Mouse (Mus musculus): ENCODE results near the gene Tmem92.
"Not testable (repeated sequence)": the region's sequence is repeated elsewhere in the genome, so short reads cannot be mapped to it uniquely, and the experiment has no call there.

Tmem92 gene

DNA sequence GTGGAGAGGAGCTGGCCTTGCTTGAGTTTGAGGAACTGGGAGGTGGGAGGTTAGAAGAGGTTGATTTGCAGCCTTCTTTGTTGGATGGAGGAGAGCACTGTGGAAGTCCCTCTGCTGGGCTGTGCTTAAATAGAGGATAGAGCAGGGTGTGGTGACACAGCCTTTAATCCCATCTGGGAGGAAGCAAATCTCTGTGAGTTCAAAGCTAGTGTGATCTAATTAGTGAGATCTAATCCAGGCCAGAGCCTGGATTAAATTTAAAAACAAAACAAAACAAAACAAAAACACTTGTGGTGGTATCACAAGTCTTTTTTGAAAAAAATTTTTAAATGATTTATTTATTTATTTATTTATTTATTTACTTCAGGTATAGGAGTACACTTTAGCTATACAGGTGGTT lies at the start of gene Tmem92:
Tmem92 (minus strand) TSS at position 101 of the 400 bp plus-strand sequence.
- DNase-seq = no peak

GRCm38 (mm10) chr11:94828966-94829365 lies 46.5 kb upstream of the Tmem92 start:
- DNase-seq = no peak

DNA sequence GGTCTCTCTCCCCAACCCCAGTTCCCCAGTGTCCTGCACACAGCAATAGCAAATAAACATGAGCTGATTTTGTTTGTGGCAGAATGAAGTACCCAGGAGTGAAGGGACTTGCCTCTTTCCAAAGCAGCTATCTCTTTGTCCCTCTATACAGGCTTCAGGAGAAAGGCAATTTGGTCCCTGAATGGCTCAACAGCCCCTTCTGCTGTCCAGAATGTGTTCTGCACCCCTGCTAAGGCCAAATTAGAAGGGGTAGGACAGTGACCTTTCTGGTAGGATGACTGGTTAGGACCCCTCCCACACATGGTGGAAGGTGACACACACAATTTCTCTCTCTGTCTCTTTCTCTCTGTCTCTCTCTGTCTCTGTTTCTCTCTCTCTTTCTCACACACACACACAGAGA lies 36.9 kb upstream of the Tmem92 start:
- peak; percentile 12 for DNase-seq

- peak; percentile 11 for DNase-seq
Measured at GRCm38 (mm10) chr11:94818946-94819345, 36.4 kb upstream of the Tmem92 start.

DNA sequence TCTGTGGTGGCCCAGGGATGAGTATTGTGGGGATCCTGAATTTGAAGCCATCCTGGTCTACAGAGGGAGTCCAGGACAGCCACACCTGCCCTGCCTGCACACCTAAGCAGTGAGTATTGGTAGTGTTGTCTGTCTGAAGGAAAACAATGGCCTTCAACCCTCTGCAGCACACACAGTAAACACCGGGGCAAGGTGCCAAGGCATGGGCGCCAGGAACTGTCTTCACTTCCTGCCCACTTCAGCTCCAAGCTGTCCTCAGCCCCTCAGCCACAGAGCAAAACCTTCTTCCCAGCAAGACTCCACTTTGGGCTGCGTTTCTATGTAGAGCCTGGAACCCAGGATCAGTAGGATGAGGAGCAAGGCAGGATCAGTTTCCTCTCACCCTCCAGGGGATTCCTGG lies 29.0 kb upstream of the Tmem92 start:
- DNase-seq = not testable (repeated sequence)

- peak; percentile 13 for DNase-seq
Measured at GRCm38 (mm10) chr11:94791700-94792099, 9.2 kb upstream of the Tmem92 start.

- peak; percentile 69 for DNase-seq
Measured at GRCm38 (mm10) chr11:94785247-94785646, 2.7 kb upstream of the Tmem92 start.

DNA sequence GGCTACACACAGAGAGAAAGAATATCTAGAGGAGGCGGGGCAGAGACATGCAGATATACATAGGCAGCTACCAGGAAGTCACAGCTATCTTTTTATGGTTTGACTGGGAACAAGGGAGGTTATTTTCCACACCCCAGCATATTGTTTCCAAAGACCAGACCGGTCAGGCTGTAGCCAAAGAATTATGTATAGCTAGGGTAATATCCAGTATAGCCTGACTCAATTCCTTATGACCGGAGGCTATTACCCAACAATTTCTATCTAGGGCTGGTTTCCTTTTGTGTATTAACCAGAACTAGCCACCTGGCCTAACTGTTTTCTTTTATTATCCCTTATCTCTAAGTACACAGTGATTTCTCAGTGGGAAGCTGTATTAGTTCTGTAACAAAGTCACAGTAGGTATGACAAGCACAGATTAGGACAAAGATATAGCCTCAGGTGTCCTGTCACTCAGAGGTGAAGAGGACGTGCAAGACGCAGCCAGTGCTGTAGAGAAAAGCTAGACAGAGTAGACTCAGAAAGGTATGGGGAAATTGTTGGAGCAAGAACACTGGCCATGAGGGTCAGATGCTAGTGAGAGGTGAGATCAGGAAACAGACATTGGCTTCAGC lies 7.5 kb downstream of the Tmem92 start:
- DNase-seq = no peak

- DNase-seq = peak; percentile 39
Measured at GRCm38 (mm10) chr11:94773851-94774250, 8.7 kb downstream of the Tmem92 start.

- no peak for DNase-seq
Measured at GRCm38 (mm10) chr11:94772363-94773055, 10.0 kb downstream of the Tmem92 start.

- DNase-seq = no peak
Measured at GRCm38 (mm10) chr11:94767241-94767640, 15.3 kb downstream of the Tmem92 start.

DNA sequence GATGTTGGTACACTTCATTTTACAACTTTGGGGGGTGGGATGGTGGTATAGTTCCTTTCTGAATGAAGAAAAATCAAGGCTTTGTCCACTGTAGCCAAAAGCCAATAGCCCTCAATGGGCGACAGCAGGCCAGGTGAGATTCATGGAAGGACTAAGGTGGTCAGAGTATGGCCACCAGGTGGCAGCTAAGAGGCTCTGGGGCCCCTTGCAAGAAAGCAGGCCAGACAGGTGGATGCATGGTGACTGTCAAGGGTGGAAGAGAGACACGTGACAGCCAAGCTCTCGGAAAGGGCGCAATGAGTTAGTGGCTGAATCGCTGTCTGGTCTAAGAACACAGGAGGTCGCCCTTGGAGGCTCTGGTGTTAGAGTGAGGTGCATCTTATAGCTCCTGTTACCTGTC lies 19.7 kb downstream of the Tmem92 start:
- DNase-seq = no peak

GRCm38 (mm10) chr11:94762281-94762680 lies 20.2 kb downstream of the Tmem92 start:
- DNase-seq = no peak

GRCm38 (mm10) chr11:94760799-94761198 lies 21.7 kb downstream of the Tmem92 start:
- no peak for DNase-seq

DNA sequence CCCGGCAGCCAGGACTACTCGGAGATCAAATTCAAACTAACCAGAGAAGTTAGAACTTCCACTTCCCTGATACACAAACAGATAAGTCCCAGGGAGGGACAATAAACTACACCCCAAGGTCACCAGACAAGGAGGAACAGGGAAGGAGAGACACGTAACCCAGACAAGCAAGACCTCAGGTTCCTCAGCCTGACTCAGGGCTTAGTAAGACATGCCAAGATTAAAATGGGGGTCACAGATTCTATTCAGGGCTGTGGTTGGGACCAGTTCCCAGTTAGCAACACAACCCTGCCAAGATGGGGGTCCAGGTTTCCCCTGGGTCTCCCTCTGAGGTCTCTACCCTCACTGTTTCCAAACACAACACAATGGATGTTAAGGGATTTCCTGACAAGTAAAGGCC lies 22.1 kb downstream of the Tmem92 start:
- DNase-seq = no peak

DNA sequence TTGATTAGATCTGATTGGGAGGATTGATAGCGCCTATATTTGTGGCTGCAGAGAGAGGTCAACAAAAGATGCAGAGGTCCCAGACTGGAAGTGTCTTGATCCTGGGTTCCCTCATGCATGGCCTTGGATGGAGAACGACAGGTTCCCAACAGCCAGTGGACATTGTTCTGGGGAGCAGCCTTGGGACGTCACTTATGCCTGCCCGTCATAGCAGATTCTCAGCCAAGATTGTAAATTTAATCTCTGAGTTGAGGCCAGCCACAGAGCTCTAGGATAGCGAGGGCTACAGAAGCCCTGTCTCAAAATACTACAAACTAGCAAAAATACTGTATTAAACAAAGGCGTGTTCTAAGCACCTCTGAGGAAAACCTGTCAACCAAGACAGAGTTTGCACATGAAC lies 22.6 kb downstream of the Tmem92 start:
- DNase-seq = no peak

DNA sequence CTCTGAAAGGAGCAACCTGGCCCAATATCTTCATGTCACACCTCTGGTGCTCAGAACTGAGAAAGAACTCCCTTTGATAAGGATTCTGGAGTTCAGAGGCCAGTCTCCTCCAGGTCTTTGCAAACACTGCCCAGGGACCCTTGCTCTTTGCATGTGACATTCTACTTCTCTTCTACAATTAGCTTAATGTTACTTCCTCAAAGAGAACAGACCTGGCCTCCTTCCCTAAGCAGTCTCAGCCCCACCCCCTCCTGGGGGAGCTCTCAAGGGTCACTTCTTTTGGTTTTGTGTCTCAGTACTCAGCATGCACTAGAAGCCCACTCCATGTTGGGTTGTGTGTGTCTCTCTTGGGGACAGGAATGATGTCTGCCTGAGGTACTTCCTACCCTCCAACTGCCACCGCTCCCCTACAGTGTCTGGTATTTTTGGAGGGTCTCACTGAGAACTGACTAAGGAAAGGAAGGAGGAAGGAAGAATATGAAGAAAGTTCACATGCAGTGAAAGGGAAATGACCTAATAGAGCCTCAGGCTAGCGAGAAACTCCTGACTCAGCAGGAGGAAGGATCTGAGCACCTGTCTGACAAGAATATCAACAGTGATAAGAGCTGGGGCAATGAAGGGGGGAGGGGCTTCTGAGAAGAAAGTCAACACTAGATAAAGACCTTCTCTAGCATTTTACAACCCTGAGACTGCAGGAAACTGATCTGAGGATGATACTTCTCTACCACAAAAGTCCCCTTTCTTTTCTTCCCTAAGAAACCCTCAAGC lies 29.4 kb downstream of the Tmem92 start:
- peak; percentile 17 for DNase-seq

DNA sequence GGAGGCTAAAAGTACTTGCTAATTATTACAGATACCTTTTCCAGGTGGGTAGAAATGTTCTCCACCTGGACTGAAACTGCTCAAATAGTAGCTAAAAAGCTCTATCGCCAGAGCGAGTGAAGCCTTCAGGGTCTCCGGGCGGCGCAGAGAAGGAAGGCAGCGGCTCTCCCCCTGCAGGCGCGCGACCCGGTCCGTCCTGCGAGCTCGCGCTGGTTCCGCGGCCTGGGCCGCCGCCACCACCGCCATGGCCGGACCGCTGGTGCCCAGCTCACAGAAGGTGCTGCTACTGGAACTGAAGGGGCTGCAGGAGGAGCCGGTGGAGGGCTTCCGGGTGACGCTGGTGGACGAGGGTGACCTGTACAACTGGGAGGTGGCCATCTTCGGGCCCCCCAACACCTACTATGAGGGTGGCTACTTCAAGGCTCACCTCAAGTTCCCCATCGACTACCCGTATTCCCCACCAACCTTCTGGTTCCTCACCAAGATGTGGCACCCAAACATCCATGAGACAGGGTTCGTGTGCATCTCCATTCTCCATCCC lies 40.7 kb downstream of the Tmem92 start, which contains the start of gene Cdc34b:
Cdc34b (plus strand) TSS at position 51 of the 541 bp plus-strand sequence.
- DNase-seq = no peak

GRCm38 (mm10) chr11:94735746-94736145 lies 46.8 kb downstream of the Tmem92 start:
- DNase-seq = no peak

DNA sequence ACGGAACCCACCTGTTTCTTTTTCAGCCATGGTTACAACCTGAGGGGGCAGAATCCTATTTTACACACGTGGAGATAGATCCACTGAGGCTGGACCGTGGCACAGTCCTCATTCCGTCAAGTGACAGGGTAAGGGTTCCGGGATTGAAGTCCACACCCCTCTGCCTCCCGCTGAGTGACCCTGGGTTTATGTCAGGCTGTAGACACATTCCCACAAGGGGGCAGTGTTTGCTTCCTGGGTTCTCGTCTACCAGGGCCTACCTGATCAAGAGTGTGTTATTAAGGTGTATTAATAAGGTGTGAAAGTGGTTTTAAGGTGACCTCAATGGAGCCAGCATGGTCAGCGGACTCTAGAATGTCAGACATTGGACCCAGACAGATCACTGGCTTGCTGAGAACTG lies 49.7 kb downstream of the Tmem92 start:
- peak; percentile 54 for DNase-seq

- no peak for DNase-seq
Measured at GRCm38 (mm10) chr11:94731229-94731628, 51.3 kb downstream of the Tmem92 start.

DNA sequence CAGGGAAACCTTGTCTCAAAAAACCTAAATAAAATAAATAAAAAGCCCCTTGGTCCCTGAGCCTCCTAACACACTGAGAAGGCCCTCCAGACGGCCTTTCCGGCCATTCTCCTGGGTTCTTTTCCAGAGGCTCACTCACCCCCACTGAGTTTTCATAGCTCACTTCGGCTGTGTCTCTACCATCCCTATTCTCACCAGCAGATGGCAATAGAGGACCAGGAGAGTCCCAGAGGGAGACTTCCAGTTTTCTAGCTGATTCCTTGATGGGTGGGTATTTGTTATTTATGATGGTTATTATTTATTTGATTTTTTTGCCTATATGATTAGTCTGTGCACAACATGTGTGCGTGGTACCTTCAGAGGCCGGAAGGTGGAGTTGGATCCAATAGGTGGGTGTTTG lies 52.2 kb downstream of the Tmem92 start:
- peak; percentile 75 for DNase-seq

GRCm38 (mm10) chr11:94729565-94729964 lies 52.9 kb downstream of the Tmem92 start:
- no peak for DNase-seq

DNA sequence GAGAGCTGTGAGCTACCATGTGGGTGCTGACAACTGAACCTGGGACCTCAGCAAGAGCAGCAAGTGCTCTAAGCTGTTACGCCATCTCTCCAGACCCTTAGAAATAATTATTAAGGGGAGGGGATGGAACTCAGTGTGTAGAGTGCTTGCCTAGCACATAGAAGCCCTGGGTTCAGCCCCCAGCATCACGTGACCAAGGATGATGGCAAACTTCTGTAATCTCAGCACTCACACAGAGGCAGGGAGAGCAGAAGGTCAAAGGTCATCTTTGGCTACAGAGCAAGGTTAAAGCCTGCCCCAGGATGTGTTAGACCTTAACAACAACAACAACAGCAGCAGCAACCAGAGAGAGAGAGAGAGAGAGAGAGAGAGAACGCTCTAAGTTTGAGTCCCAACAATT lies 54.0 kb downstream of the Tmem92 start:
- DNase-seq = no peak

All from thymus, postnatal 14 days (tissue).